8 mouse cellular contexts compared by ENCODE assay signal in genomic region chr11:95837059-95837458, GRCm38 (mm10). TPM values are rescaled to one million over a fixed set of nuclear protein-coding genes. Genes with fewer than 3 reads are reported as not detected.
A peak's percentile ranks its signal among the peaks of the same experiment; 100 is the strongest.
DNase-seq lines count a peak whose midpoint lies in the region; ATAC-seq and TF ChIP-seq lines count a peak whose summit lies in the region.

TSS of gene Gngt2 (plus strand) at chr11:95837216.

- no peak within 1 kb of the TSS for H3K4me3 ChIP-seq in cerebellum, adult 2 months (replicated peaks; ENCODE audit: insufficient read depth, low read depth, low read length)
- no peak within 1 kb of the TSS; the same call in 1 of the 2 replicates for H3K4me3 ChIP-seq in heart, embryonic 15.5 days
- no peak within 1 kb of the TSS for H3K4me3 ChIP-seq in limb, embryonic 13.5 days

- H3K27me3 ChIP-seq in cerebellum, adult 2 months (ENCODE audit: control insufficient read depth, insufficient read depth, low read length) = no peaks in the 10 kb centered on the region
- H3K27me3 ChIP-seq in heart, embryonic 15.5 days = peaks cover 32% of the 10 kb centered on the region
- H3K27me3 ChIP-seq in limb, embryonic 13.5 days = peaks cover 74% of the 10 kb centered on the region

- H3K9ac ChIP-seq in heart, embryonic 15.5 days = no peak within 1 kb of the TSS
- H3K9ac ChIP-seq in limb, embryonic 13.5 days = no peak within 1 kb of the TSS

- no peak for TF ChIP-seq CTCF in cerebellum, adult 2 months (IDR thresholded peaks at IDR 0.05; ENCODE audit: borderline replicate concordance, insufficient read depth, low read depth, low read length)

- no peak within 1 kb of the TSS for H3K27ac ChIP-seq in cerebellum, adult 2 months (ENCODE audit: insufficient read depth, low read length)
- peak within 1 kb of the TSS; percentile 64 for H3K27ac ChIP-seq in heart, embryonic 15.5 days
- H3K27ac ChIP-seq in limb, embryonic 13.5 days = peak within 1 kb of the TSS; percentile 24

- no peaks in the 10 kb centered on the region for H3K9me3 ChIP-seq in heart, embryonic 15.5 days (replicated peaks)
- H3K9me3 ChIP-seq in limb, embryonic 13.5 days = no peaks in the 10 kb centered on the region

- 25% methylated on average over 10 of the region's 10 CpGs for WGBS in cerebellum, adult 2 months
- 18% methylated on average over 10 of the region's 10 CpGs for WGBS in heart, embryonic 15.5 days
- 59% methylated on average over 10 of the region's 10 CpGs for WGBS in limb, embryonic 13.5 days

- peak; percentile 33; the same call in 1 of the 2 replicates for ATAC-seq in heart, embryonic 15.5 days (replicated peaks; ENCODE audit: insufficient number of reproducible peaks, insufficient read depth, low FRiP score, low read depth)
- ATAC-seq in limb, embryonic 13.5 days (ENCODE audit: low FRiP score, low read depth) = peak; percentile 35; the same call in 1 of the 2 replicates

- DNase-seq in cerebellum, adult 2 months = peak; percentile 53 to 58
- no peak for DNase-seq in cerebellum, adult 9-10 months
- DNase-seq in 3T3-L1 (ENCODE audit: low read depth, low spot score) = peak; percentile 66
- DNase-seq in cerebellum, postnatal 14 days = peak; percentile 69 to 82
- DNase-seq in ovary, adult 18-20 months (ENCODE audit: low spot score) = peak; percentile 74
- DNase-seq in natural killer cell, adult 2 months (ENCODE audit: low spot score in 2 of 2) = no peak

- H3K36me3 ChIP-seq in heart, embryonic 15.5 days = no peaks in the 10 kb centered on the region
- no peaks in the 10 kb centered on the region for H3K36me3 ChIP-seq in limb, embryonic 13.5 days

- H3K4me2 ChIP-seq in heart, embryonic 15.5 days = peak within 1 kb of the TSS; percentile 42
- 0 out of 2 replicates have a peak within 1 kb of the TSS, but pooled peaks have one; percentile 1 for H3K4me2 ChIP-seq in limb, embryonic 13.5 days (replicated peaks)

- no peak for TF ChIP-seq POLR2A in cerebellum, adult 2 months (IDR thresholded peaks at IDR 0.05; ENCODE audit: borderline replicate concordance, insufficient read depth, low read length)

- peaks cover 36% of the 10 kb centered on the region for H3K4me1 ChIP-seq in cerebellum, adult 2 months (ENCODE audit: control insufficient read depth, insufficient read depth, low read length)
- peaks cover 57% of the 10 kb centered on the region for H3K4me1 ChIP-seq in heart, embryonic 15.5 days (replicated peaks)
- peaks cover 46% of the 10 kb centered on the region for H3K4me1 ChIP-seq in limb, embryonic 13.5 days

RNA-seq across cellular contexts. Expression of gene Gngt2, which starts in this region (rescaled TPM):
- polyA plus RNA-seq in cerebellum, adult 2 months (2012; rRNA removed) = 3.5 and 5.4 TPM in 2 replicates
- polyA plus RNA-seq in heart, embryonic 15.5 days (2015; fragmentation: Nextera tagmentation; extraction: Ambion mirVana) = 29.4 and 31.8 TPM in 2 replicates
- 11.2 and 12.0 TPM in 2 replicates for polyA plus RNA-seq in limb, embryonic 13.5 days (2015; fragmentation: Nextera tagmentation; extraction: Ambion mirVana)

Comparison
In these comparisons a context has a peak if more than half of its experiments do, and no peak if none do; other contexts are left out.
1. DNase-seq: peak in cerebellum, adult 2 months (2 of 2), 3T3-L1 (single experiment), cerebellum, postnatal 14 days (2 of 2) and ovary, adult 18-20 months (single experiment); none in cerebellum, adult 9-10 months (single experiment) and natural killer cell, adult 2 months (0 of 2).